Mouse (Mus musculus): ENCODE results near the gene Oprd1.

DNA sequence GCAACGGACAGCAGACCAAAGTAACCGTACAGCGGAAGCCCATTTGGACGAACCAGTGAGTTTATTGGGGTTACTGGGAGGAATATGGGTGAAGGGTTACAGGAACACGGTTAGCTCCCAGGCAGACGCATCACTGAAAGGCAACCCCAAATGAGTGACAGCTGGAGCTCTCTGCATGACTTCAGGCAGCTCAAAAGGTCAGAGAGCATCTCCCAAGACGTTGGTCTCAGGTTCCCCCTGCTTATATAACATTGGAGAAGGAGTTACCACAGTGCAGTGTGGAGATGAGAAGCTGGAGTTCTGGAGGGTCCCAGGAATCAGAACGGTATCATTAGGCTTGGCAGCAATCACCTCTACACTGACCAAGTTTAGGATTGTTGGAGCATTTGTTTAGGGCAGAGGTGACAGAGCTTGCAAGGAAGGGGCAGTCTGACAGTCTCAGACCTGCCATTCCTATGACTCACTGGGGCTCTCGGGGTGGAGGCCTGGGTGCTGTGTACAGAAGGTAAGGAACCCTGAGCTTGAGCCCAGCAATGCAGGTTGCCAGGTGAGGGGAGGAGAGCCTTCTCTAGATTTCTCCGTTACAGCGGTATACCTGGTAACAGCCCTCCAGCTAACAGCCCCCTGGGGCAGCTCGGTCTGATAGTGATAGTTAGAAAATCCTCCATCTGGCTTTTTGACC, 12.8 kb upstream of the Oprd1 start:
- TF ChIP-seq CTCF (IDR thresholded peaks at IDR 0.05; ENCODE audit: low read depth) = no peak
- TF ChIP-seq EP300 (IDR thresholded peaks at IDR 0.05; ENCODE audit: low read depth) = no peak
